Mouse (Mus musculus) CH12.LX (cell line): Measurements from ENCODE around the gene Fam13c.

Experiments
- CHD1 ChIP-seq: IDR thresholded peaks from 2 replicates; pipeline ENCODE4 v1.6.1; 2012; ENCODE audit warnings: low read depth, low read length, improper control_type of control experiment, inconsistent platforms
- JUND ChIP-seq: conservative IDR thresholded peaks from 2 replicates; pipeline ENCODE4 v1.6.1; 2011; ENCODE audit warnings: low read depth, low read length, improper control_type of control experiment
- NELFE ChIP-seq: IDR thresholded peaks from 2 replicates; pipeline ENCODE4 v1.6.1; 2011; ENCODE audit warnings: low read depth, low read length, improper control_type of control experiment
- POLR2A ChIP-seq: IDR thresholded peaks from 2 replicates; pipeline ENCODE4 v1.6.1; 2011; ENCODE audit warnings: low read depth, mild to moderate bottlenecking, improper control_type of control experiment, low read length

DNA sequence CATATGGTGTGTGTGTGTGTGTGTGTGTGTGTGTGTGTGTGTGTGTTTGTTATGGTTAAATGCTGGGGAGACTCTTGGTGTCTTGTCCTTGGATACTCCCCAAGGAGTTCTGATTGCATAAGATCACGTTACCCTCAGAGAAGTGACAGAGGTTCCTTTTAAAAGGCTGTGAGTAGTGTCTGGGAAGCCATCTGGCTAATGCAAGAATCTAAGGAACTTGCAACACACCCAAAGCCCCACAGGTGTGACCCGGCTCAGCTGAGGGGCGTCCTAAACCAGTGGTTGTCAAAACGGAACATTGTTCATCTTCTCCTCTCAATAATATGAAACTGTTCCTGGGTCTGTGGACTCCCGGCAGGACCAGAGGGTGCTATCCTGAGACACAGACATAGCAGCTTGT, 2.3 kb downstream of the Fam13c start:
- TF ChIP-seq JUND (no peak), POLR2A (no peak), CHD1 (no peak), NELFE (no peak)
